Mouse (Mus musculus) hindbrain, embryonic 14.5 days (tissue): ENCODE measurements at regions not wholly inside any gene's neighbourhood (a gene's known extent, or its start where the extent isn't known, plus 50 kb on each side); places are given as distances from the start of the nearest gene placed in this dataset.

ENCODE experiments used
- ATAC-seq: fragments of 200-750 bp; cut with Nextera tagmentation; 2 replicates; pipeline ENCODE4 v1.8.0; 2017; ENCODE audit warnings: moderate number of reproducible peaks, mild to moderate bottlenecking, moderate TSS enrichment, moderate library complexity; ENCODE audit not compliant: low FRiP score
- DNase-seq: peaks from one replicate; pipeline ENCODE4 v3.0.0-alpha.2; 2015; ENCODE audit warnings: low spot score
- H3K27ac ChIP-seq: fragments of 300-500 bp; sonication (generic); 2 replicates; pipeline ENCODE4 v1.5.1; 2014; ENCODE audit warnings: mild to moderate bottlenecking, moderate library complexity
- H3K27me3 ChIP-seq: fragments of 300-500 bp; sonication (generic); 2 replicates; pipeline ENCODE4 v1.6.1; 2014; ENCODE audit warnings: mild to moderate bottlenecking, low read length, mixed read lengths; ENCODE audit not compliant: control insufficient read depth, insufficient read depth
- H3K36me3 ChIP-seq: fragments of 300-500 bp; sonication (generic); replicated peaks from 2 replicates; pipeline ENCODE4 v1.6.1; 2014; ENCODE audit not compliant: control insufficient read depth, insufficient read depth
- H3K4me1 ChIP-seq: fragments of 300-500 bp; sonication (generic); replicated peaks from 2 replicates; pipeline ENCODE4 v1.6.1; 2014; ENCODE audit warnings: antibody characterized with exemption, low read length, mixed read lengths; ENCODE audit not compliant: control insufficient read depth, insufficient read depth
- H3K4me2 ChIP-seq: fragments of 300-500 bp; sonication (generic); replicated peaks from 2 replicates; pipeline ENCODE4 v1.6.1; 2014; ENCODE audit warnings: mild to moderate bottlenecking, moderate library complexity
- H3K4me3 ChIP-seq: fragments of 300-500 bp; sonication (generic); replicated peaks from 2 replicates; pipeline ENCODE4 v1.5.1; 2014; ENCODE audit warnings: mild to moderate bottlenecking, low read length
- H3K9ac ChIP-seq: fragments of 300-500 bp; sonication (generic); 2 replicates; pipeline ENCODE4 v1.6.1; 2014
- H3K9me3 ChIP-seq: fragments of 300-500 bp; sonication (generic); 2 replicates; pipeline ENCODE4 v1.6.1; 2016; ENCODE audit warnings: low read length; ENCODE audit not compliant: control insufficient read depth
- WGBS: fragments of 180-500 bp; shearing (Covaris S2); extraction: QIAGEN DNeasy Blood & Tissue Kit; methylation state at CpG from one replicate; pipeline ENCODE4 v1.1.7; 2014; 5-methylcytosine and 5-hydroxymethylcytosine counted together

GRCm38 (mm10) chr4:62890588-62891580 is 74.5 kb upstream of the Zfp618 start:
- Histone ChIP-seq H3K4me3 (no peak overlapping the region), H3K4me2 (no peak overlapping the region; the same call in 1 of the 2 replicates), H3K27ac (no peak overlapping the region), H3K27me3 (no peaks in the 10 kb centered on the region; the same call in 1 of the 2 replicates), H3K36me3 (no peaks in the 10 kb centered on the region), H3K9me3 (no peaks in the 10 kb centered on the region), H3K9ac (no peak overlapping the region), H3K4me1 (no peaks in the 10 kb centered on the region)
- ATAC-seq (0 out of 2 replicates have a peak, but pooled peaks have one; percentile 40), DNase-seq (no peak)
- WGBS = 39% methylated on average over 21 of the region's 21 CpGs

- 82% methylated on average over 4 of the region's 4 CpGs for WGBS
- H3K4me1 ChIP-seq = no peaks in the 10 kb centered on the region
- H3K9me3 ChIP-seq = no peaks in the 10 kb centered on the region
- H3K9ac ChIP-seq = no peak overlapping the region
- H3K4me2 ChIP-seq = no peak overlapping the region
- no peaks in the 10 kb centered on the region for H3K36me3 ChIP-seq
- H3K4me3 ChIP-seq = no peak overlapping the region
- H3K27ac ChIP-seq = no peak overlapping the region
- ATAC-seq = no peak
- no peak for DNase-seq
- H3K27me3 ChIP-seq = no peaks in the 10 kb centered on the region
Observed at GRCm38 (mm10) chr4:62912891-62913290, 52.5 kb upstream of the Zfp618 start.
